Mouse (Mus musculus) brain, embryonic 18.5 days (tissue): Measurements from ENCODE around the gene Itgam.

Experiments used
- DNase-seq: peaks from one replicate; pipeline ENCODE4 v3.0.0-alpha.2; 2012; ENCODE audit warnings: low read depth, low spot score

The Itgam gene

DNA sequence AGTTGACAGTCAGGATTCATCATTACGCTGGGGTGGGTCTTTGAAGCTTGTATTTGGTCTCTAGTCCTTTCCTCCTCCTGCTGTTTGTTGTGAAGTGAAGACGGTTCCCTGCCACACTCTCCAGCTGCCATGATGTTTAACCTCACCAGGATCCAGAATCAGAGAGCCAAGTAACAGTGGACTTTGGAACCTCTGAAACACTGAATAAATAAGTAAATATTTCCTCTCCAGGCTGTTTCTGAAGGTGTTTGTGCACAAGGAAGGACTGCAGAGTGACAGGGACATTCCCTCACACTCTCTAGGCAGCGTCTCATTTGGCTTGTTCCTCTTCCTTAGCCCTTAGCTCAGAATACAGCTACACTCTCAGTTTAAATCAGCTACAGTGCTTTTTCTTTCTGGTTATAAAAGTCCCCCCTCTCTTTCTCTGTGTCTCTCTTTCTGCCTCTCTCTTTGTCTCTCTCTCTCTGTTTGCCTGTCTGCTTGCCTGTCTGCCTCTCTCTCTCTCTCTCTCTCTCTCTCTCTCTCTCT, 5.5 kb upstream of the Itgam start:
- no peak for DNase-seq

DNA sequence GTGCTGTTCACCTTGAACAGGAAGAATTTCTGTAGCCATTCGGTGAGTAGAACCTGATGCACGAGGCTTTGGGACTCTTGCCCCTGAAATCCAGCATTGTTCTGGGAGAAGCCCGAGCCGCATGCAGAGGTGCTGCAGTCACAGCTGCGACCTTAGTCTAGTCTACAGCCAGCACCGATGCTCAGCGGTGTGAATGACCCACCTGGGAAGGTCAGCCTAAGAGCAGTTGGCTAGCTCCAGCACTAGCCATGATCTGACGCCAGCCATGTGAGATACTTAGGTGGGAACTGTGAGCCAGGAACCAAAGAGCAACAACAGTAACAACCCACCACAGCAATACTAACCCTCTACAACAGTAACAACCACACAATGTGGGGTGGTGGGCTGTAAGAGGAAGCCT, 4.6 kb upstream of the Itgam start:
- DNase-seq = no peak

DNA sequence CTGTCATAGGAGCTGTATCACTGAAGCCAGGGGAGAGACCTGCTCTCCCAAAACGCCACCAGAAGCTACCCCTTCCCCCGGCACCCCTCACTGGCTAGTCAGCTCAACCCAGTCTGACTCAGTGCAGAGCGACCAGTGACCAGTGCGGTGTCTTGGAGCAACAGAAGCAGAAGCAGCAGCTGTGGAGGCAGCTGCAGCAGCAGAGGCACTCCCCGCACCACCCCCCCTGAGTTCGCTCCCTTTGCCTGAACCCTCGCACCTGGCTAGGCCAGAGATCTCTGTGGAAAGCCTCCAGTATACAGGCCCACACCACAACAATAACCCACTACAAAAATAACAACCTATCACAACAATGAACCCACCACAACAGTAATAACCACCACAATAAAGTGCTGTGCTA, 3.9 kb upstream of the Itgam start:
- no peak for DNase-seq

DNA sequence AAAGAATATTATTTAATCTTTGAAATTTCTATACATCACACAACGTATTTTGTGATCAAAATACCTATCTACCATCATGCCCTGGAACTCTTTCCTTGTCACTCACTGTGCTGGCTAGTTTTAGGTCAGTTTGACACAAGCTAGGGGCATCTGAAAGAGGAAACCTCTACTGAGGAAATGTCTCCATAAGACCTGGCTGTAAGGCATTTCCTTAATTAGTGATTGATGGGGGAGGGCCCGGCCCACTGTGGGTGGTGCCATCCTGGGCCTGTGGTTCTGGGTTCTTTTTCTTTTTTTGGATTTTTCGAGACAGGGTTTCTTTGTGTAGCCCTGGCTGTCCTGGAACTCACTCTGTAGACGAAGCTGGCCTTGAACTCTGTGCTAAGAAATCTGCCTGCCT, 3.3 kb upstream of the Itgam start:
- no peak for DNase-seq

DNA sequence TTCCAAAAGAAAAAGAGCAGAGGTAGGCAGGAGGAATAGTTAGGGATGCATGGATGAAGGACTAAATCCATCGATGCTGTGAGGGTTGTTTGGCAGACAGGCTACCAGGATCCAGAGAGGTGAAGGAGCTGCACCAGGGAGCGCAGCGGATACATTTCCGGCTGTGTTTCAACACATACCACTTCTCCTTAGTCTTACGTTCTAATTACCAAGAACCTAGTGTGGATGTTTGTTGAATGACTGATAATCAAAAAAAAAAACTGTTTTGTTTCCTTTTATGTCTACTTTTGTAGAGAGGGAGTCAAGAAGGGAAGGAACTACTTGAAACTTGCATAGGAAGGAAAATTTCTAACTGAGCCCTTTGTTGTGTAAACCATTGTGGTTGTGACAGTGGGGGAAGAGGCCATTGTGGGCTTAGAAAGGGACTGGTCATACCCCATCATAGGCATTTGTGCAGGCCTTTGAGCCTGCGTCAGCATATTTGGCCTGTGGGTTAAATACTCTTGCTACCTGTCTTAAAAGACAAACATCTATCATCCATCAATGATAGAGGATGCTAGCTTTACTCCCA, 856 bp downstream of the Itgam start:
- DNase-seq = no peak

DNA sequence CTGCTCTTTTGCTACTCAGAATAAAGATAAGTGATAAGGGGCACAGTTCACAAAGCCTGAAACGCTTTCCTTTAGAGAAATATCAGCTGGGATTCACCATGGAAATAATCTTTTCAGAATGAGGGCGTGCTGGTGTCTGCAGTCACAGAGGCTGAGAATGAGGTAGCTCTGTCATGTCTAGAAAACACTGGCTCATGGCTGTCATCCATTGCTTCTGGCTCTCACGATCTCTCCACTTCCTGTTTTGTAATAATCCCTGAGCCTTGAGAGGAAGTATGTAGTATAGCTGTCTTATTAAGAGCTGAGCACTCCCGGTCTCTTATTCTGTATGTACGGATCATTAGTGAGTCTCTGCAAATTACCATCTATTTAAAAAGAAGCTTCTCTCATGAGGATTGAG, 3.1 kb downstream of the Itgam start:
- DNase-seq = no peak

DNA sequence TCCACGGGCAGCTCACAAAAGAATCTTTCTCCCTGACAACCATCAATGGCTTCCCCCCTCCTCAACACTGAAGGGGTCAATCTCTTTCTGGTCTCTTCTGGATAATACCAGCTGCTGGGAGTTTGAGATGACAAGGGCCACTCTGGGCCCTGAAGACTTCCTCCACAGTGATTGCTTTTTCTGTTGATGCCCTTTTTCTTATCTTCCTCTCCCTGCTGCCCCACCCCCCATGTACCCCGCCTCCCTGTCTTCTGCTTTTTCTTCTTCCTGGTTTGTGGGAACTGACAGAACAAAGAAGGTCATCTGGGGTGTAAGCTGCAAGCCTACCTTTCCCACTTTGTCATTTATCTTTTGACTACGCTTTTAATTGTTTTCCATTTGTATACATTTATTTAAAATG, 5.4 kb downstream of the Itgam start:
- no peak for DNase-seq

DNA sequence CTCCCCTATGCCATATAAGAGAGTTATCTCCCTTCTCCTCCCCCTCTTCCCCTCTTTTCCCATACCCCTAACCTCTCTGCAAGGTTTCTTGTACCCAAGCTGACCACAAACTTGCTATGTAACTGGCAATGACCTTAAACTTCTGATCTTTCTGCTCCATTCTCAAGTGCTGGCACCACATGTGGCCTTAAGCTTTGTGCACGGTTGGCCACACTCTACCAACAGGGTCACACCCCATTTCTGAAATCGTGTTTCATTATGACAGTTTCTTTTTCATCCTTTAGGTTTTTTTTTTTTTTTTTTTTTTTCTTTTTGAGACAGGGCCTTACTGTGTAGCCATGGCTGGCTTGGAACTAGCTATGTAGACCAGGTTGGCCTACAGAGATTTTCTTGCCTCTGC, 7.4 kb downstream of the Itgam start:
- DNase-seq = no peak

DNA sequence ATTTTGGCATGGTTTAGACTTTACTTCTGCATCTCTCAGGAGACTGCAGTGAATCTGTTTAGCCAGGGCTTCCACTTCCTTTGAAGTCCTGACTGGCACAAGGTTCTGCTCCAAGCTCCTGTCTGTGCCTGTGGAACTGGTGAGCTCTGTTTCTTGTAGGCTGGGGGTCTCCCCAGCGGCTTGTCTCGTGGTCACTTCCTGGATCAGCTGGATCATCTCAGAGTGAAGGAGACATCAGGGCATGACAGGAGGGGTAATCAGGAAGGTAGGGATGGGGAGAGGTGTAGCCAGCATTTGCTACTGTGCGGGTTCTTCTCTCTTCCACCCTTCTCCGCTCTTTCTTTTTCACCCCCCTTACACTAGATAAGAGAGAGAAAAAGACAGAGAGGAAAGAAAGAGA, 9.4 kb downstream of the Itgam start:
- DNase-seq = no peak

DNA sequence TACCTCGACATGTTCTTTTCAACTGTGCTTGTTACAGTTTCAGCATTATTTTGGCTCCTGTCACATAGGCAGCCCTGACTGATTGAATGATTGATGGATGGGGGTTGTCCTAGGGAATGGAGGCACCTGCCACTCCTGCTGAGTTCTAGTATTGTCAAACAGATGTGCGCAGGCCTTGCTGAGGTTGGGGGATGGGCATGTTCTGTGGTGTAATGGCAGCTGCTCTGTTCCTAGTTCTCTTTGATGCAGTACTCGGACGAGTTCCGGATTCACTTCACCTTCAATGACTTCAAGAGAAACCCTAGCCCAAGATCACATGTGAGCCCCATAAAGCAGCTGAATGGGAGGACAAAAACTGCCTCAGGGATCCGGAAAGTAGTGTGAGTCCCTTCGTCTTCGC, 17.6 kb downstream of the Itgam start:
- no peak for DNase-seq

DNA sequence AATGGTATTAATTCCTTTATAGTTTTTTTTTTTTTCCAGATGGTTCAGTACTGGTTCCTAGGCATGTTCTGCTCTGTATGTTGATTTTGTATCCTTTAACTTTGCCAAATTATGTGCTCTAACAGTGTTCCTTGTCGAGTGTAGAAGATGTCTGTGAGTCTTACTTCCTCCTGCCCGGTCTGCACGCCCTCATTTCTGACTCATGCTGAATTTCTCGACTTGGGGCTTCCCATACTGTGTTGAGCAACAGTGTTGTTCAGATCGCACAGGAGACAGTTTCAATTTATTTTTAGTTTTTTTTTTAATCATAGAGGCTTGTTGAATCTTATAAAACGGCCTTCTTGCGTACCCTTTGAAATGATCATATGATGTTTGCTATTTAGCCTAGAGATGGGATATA, 26.7 kb downstream of the Itgam start:
- DNase-seq = no peak

DNA sequence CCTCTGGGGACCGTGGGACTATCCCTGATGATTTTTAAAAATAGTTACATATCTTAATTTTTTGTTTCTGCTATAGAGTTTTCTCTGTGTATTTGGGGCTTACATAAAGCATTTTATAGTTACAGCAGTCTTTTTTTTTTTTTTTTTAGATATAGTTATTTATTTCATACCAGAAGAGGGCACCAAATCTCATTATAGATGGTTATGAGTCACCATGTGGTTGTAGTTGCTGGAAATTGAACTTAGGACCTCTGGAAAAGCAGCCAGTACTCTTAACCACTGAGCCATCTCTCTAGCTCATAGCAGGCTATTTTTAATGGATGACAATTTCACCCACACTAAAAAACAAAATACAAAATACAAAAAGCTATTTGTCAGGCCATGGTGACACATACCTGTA, 35.7 kb downstream of the Itgam start:
- DNase-seq = no peak

DNA sequence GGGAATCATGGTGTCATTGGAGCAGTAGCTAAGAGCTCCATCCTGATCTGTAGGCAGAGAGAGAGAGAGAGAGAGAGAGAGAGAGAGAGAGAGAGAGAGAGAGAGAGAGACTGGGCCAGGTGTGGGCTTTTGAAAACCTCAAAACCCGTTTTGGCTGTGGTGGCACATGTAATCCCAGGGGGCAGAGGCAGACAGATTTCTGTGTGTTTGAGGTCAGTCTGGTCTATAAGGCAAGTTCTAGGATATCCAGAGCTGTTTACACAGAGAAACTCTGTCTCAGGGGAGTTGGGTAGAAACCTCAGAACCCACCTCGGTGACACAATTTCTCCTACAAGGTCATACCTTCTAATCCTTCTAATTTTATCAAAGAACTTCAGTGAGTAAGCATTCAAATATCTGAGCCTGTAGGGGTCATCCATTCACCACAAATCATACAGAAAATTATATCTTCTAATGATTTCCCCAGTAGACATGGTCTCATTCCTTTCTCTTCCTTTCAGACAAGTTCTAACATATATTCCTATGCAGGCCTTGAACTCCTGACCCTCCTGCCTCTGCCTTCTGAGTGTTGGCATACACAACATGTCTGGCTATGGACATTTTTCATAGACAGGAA, 38.4 kb downstream of the Itgam start:
- no peak for DNase-seq

DNA sequence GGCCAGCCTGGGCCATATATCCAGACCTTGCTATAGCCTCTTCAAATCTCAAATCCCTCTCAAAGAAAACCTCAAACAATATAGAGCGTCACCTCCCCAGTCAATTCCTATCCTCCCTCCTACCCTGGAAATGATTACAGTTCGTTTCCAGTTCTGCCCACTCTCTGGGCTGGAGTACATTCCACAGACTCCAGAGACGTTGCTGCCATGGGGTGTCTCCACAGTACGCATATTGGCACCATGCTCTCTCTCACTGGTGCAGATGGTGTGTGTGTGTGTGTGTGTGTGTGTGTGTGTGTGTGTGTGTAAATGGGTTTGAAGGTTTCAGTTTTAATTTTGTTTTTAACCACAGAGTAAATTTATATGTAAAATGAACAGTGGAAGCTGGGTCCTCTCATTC, 42.8 kb downstream of the Itgam start:
- DNase-seq = peak; percentile 12

DNA sequence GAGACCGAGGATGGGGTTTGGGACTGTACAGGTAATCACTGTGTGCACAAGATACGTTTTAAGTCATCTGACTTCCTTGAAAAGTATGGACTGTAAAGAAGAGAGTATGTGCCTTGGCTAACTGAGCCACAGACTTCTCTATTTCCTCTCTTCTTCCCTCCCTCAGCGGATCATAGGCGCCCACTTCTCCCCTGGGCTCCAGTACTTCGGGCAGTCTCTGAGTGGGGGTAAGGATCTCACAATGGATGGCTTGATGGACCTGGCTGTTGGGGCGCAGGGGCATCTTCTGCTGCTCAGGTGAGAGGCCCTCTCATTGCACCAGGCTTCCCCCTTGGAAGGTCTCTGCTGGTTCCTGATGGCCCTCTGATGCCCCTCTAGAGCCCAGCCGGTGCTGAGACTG, 45.0 kb downstream of the Itgam start:
- DNase-seq = no peak

DNA sequence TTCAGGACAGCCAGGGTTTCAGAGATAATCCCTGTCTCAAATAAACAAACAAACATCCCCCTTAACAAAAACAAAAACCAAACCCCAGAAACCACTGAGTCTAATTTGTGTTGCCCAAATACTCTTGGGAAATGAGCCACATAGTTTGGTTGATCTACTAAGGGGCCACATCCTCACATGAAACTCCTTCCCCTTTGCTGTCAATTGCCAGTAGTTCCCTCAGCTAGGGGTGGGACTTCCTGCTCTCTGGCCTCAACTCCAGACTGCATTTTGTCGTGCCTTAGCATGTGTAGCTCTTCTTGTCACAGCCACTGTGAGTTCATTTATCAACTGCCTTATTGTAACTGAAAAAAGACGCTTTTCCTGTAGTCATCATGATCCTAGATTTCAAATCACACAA, 47.9 kb downstream of the Itgam start:
- DNase-seq = no peak

DNA sequence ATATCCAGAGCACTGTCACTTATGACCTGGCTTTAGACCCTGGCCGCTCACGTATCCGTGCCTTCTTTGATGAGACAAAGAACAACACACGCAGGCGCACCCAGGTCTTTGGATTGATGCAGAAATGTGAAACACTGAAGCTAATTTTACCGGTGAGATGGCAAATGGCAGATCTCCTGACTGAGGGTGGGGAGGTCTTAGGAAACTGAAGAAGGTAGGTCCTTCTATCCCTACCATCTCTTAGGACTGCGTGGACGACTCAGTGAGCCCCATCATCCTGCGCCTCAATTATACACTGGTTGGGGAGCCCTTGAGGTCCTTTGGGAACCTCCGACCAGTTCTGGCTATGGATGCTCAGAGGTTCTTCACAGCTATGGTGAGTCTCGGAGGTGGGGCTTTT, 49.7 kb downstream of the Itgam start:
- no peak for DNase-seq

DNA sequence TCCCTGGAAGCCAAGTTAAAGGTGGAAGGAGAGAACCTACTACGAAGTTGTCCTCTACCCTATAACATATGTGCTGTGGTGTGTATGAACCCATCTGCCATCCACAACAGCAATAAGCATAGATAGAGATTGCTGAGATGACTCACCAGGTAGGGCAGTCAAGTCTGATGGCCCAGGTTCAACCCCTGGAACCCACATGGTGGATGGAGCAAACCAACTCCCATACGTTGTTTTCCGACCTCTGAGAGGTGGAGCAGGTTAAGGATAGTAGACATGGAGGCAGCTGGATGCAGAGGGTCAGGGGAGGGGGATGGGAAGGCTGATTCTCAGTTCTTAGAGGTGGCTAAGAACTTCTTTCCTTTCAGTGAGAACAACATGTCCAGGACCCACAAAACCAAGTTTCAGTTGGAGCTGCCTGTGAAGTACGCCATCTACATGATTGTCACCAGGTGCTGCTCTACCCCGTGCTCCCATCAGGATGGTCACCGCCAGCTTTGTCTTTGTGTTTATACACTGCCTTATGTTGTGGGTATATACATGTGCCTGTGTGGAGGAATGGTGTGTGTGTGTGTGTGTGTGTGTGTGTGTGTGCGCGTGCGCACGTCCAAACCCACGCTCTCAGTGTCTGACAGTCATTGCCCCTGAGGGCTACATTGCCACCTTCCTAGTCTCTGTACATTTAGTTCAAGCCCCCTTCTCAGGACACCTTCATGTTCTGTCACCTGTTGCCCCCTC, 52.1 kb downstream of the Itgam start:
- DNase-seq = no peak

DNA sequence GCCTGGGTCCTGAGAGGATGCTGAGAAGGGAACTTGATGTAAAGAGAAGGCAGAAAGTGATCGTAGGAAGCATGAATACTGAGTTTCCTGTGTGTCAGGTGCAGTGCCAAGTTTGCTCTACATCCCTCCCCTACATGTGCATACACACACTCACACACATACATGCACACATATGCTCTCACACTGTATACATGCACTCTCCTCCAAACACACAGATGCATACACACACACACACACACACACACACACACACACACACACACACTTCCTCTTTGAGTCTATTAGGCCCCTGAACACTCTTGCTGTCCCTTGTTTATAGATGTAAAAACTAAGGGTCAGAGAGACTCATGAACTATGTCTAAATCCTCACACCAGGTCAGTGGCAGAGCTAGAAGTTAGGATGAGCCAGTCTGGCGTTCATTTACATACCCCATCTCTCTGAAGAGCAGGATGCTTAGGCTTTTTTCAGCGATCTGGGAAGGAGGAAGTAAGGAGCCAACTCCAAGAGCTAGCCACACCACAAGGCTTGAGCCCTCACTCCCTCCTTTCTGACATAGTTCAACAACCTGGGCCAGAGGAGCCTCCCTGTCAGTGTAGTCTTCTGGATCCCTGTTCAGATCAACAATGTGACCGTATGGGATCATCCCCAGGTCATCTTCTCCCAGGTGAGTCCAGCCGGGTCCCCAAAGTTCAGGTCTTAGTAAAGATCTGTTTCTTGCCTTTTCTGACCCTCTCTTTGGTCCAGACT, 52.9 kb downstream of the Itgam start:
- DNase-seq = no peak

DNA sequence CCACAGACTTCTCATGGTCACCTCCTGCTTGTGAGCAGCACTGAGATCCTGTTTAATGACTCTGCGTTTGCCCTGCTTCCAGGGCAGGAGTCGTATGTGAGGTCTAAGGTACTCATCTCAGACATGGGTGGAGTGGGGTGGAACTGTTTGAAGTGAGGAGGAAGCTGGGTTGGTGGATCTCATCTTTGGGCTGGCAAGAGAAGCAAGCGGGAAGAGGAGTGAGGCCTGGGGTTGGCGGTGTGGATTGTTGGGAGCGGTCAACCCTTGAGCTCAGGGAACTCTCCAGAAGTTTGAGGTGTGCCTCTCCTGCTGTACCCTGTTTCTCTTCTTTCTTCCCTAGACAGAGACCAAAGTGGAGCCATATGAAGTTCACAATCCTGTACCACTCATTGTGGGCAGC, 54.0 kb downstream of the Itgam start:
- DNase-seq = no peak

DNA sequence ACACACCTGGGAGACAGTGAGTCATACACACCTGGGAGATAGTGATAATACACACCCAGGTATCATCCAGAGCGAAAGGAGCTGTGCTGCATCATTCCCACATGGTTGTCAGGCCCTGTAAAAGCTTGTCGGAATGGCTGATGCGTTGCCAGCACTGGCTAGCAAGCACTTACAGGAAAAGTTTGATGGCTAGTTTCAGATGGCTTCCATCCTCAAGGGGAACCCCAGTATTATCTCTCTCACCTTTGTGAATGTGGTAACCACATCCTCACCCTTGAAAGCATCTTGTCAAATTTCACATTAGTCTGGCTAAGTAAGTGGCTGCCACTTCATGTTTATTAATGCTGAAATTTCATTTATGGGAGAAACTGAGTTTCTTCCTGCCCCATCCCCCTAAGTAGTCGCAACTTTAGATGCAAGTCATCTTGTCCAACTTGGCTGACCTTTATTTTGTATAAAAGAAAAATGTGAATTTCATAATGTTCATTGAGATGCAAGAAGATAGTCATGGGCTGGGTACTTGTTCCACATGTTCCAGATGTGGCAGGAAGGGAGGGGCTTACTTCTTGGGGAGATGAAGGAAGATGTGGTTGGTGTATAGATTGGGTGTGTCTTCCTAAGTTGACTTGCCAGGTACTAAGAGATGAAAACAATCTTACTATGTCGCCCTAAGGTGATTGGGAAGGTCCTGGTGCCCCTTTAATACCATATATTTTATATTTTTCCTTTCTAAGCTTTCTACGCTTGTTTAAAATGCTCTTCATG, 57.5 kb downstream of the Itgam start:
- no peak for DNase-seq
